ENCODE assay signal across 12 mouse cellular contexts in the genomic region with DNA sequence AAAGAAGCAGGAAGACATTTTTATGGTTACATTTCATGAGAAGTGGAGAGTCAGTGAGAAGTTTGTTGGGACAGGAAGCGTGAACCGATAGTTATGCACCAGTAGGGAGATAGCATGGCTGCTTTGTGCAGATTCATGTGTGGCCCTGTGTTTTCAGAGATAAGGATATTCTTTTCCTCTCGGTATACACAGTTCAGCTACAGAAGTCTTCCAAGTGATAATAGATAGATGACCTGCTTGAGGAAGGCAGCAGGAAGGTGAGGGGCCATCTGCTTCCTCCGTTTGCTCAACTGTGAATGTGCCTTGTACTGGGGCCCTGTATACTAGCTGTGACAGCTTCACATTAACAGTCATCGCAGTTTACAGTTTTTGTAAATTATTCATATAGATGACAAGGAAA.
DNase-seq lines count a peak whose midpoint lies in the region; ATAC-seq and TF ChIP-seq lines count a peak whose summit lies in the region.
"Had no signal": no experiment of that assay in that cellular context is flagged by ENCODE, and none has a peak within 500 bp of the region (broad histone marks: within the 10 kb centered on the region; RNA-seq: fewer than 3 reads in every experiment).

No protein-coding gene starts in this region.

- ATAC-seq in kidney, embryonic 15.5 days (replicated peaks; ENCODE audit: low FRiP score): peak; percentile 90
- ATAC-seq in megakaryocyte, adult 5-6 weeks (ENCODE audit: poor library complexity, severe bottlenecking): peak; percentile 51

- H3K4me2 ChIP-seq in kidney, embryonic 15.5 days: no peak overlapping the region
- H3K4me2 ChIP-seq: embryonic facial prominence, embryonic 15.5 days; hindbrain, embryonic 12.5 days had no signal

- no peaks in the 10 kb centered on the region for H3K27me3 ChIP-seq in kidney, embryonic 15.5 days
- H3K27me3 ChIP-seq in kidney, adult 2 months (replicated peaks; ENCODE audit: control insufficient read depth, insufficient read depth, low read length): no peaks in the 10 kb centered on the region
- H3K27me3 ChIP-seq in erythroblast, embryonic 14.5 days (ENCODE audit: control insufficient read depth): no peaks in the 10 kb centered on the region
- H3K27me3 ChIP-seq: embryonic facial prominence, embryonic 15.5 days; hindbrain, embryonic 12.5 days had no signal

- no peaks in the 10 kb centered on the region for H3K4me1 ChIP-seq in kidney, embryonic 15.5 days
- no peaks in the 10 kb centered on the region for H3K4me1 ChIP-seq in kidney, adult 2 months (ENCODE audit: control insufficient read depth, insufficient read depth, low read length)
- H3K4me1 ChIP-seq in erythroblast, embryonic 14.5 days (ENCODE audit: control insufficient read depth): peaks cover 37% of the 10 kb centered on the region
- H3K4me1 ChIP-seq: embryonic facial prominence, embryonic 15.5 days; hindbrain, embryonic 12.5 days had no signal

- H3K27ac ChIP-seq in kidney, embryonic 15.5 days: no peak overlapping the region
- no peak overlapping the region for H3K27ac ChIP-seq in kidney, adult 2 months (ENCODE audit: insufficient read depth, low read depth, low read length)
- no peak overlapping the region for H3K27ac ChIP-seq in left cerebral cortex, adult 2 months
- H3K27ac ChIP-seq: embryonic facial prominence, embryonic 15.5 days; hindbrain, embryonic 12.5 days; kidney, postnatal 0 days had no signal

- no peak overlapping the region for H3K4me3 ChIP-seq in kidney, embryonic 15.5 days (replicated peaks)
- H3K4me3 ChIP-seq in kidney, adult 2 months (ENCODE audit: insufficient read depth, low read depth, low read length): no peak overlapping the region
- peak overlapping the region; percentile 9 for H3K4me3 ChIP-seq in erythroblast, embryonic 14.5 days (replicated peaks)
- no peak overlapping the region for H3K4me3 ChIP-seq in left cerebral cortex, adult 2 months
- H3K4me3 ChIP-seq: embryonic facial prominence, embryonic 15.5 days; hindbrain, embryonic 12.5 days had no signal

- no peaks in the 10 kb centered on the region for H3K36me3 ChIP-seq in kidney, embryonic 15.5 days
- no peaks in the 10 kb centered on the region for H3K36me3 ChIP-seq in kidney, adult 2 months (ENCODE audit: control insufficient read depth, insufficient read depth, low read length)
- H3K36me3 ChIP-seq in erythroblast, embryonic 14.5 days (ENCODE audit: control insufficient read depth): no peaks in the 10 kb centered on the region
- H3K36me3 ChIP-seq: embryonic facial prominence, embryonic 15.5 days; hindbrain, embryonic 12.5 days had no signal

- intact Hi-C loops in left cerebral cortex, postnatal 36 days (cut with DNase I): no loop called here
- intact Hi-C loops in left cerebral cortex, adult 2 months (cut with DNase I): no loop called here

- TF ChIP-seq CTCF in kidney, adult 2 months (conservative IDR thresholded peaks at IDR 0.05; ENCODE audit: insufficient read depth, insufficient read length, low read depth, low read length): no peak
- TF ChIP-seq CTCF in left cerebral cortex, adult 2 months (IDR thresholded peaks at IDR 0.05): no peak

- no peak overlapping the region for H3K9ac ChIP-seq in kidney, embryonic 15.5 days
- H3K9ac ChIP-seq: embryonic facial prominence, embryonic 15.5 days; hindbrain, embryonic 12.5 days had no signal

- no peaks in the 10 kb centered on the region for H3K9me3 ChIP-seq in kidney, embryonic 15.5 days (replicated peaks)
- no peaks in the 10 kb centered on the region for H3K9me3 ChIP-seq in erythroblast, embryonic 14.5 days (ENCODE audit: control insufficient read depth, low read length)
- H3K9me3 ChIP-seq: embryonic facial prominence, embryonic 15.5 days; hindbrain, embryonic 12.5 days had no signal

- DNase-seq in kidney, adult 2 months: no peak
- DNase-seq in MEL-GATA-1-ER (ENCODE audit: extremely low read depth, low read depth): peak; percentile 36
- no peak for DNase-seq in left cerebral cortex, postnatal 36 days (ENCODE audit: low spot score in 2 of 2)
- no peak for DNase-seq in left cerebral cortex, adult 2 months (ENCODE audit: extremely low spot score in 1 of 2, low spot score in 2 of 2)
- DNase-seq: cerebellum, adult 9-11 months; thymus, postnatal 25 days had no signal

- TF ChIP-seq POLR2A in kidney, adult 2 months (IDR thresholded peaks at IDR 0.05; ENCODE audit: low read depth, low read length): no peak

- 61% methylated on average over 5 of the region's 5 CpGs for WGBS in kidney, embryonic 15.5 days
- WGBS in kidney, adult 2 months: 60% methylated on average over 5 of the region's 5 CpGs
